Mouse (Mus musculus) urinary bladder, adult 2 months (tissue): ENCODE results near the gene Ptgir. TPM values are rescaled to one million over a fixed set of nuclear protein-coding genes. Genes with fewer than 3 reads are reported as not detected.

ENCODE experiments used
- polyA plus RNA-seq: library from polyadenylated mRNA; depleted of rRNA; stranded (reverse); fragments of >200 nt; gene quantifications from 2 replicates; pipeline ENCODE4 v1.2.3, GENCODE M21; 2012; rRNA removed

Gene Ptgir
- polyA plus RNA-seq, 1 experiment: 3.9 TPM

Other genes starting within 250 kb of the Ptgir start
- gene Ceacam15, start 230.8 kb upstream of the Ptgir start, polyA plus RNA-seq: not detected in 2 replicates
- not detected in 2 replicates for gene Ceacam9, start 184.6 kb upstream of the Ptgir start, polyA plus RNA-seq
- gene Ap2s1, start 168.1 kb upstream of the Ptgir start, polyA plus RNA-seq: 190 and 236 TPM in 2 replicates
- gene Slc1a5, start 125.2 kb upstream of the Ptgir start, polyA plus RNA-seq: 213 and 249 TPM in 2 replicates
- 78.6 and 101 TPM in 2 replicates for gene Strn4, start 90.6 kb upstream of the Ptgir start, polyA plus RNA-seq
- gene Fkrp, start 89.8 kb upstream of the Ptgir start, polyA plus RNA-seq: 17.2 and 21.3 TPM in 2 replicates
- gene Prkd2, start 63.6 kb upstream of the Ptgir start, polyA plus RNA-seq: 19.2 and 24.4 TPM in 2 replicates
- gene Dact3, start 31.2 kb upstream of the Ptgir start, polyA plus RNA-seq: 61.5 and 82.9 TPM in 2 replicates
- gene Gng8, start 14.7 kb upstream of the Ptgir start, polyA plus RNA-seq: 26.7 and 27.5 TPM in 2 replicates
- 182 and 223 TPM in 2 replicates for gene Calm3, start 17.6 kb downstream of the Ptgir start, polyA plus RNA-seq
- 0.83 and 1.4 TPM in 2 replicates for gene Pnmal2, start 38.2 kb downstream of the Ptgir start, polyA plus RNA-seq
- 0.03 TPM in 2 replicates for gene Pnmal1, start 53.2 kb downstream of the Ptgir start, polyA plus RNA-seq
- gene Gm42372, start 76.6 kb downstream of the Ptgir start, polyA plus RNA-seq: 0.06 TPM in 1 of 2 replicates, not detected in the other
- 9.5 and 9.6 TPM in 2 replicates for gene Ccdc8, start 86.2 kb downstream of the Ptgir start, polyA plus RNA-seq
- 104 and 116 TPM in 2 replicates for gene Ppp5c, start 121.4 kb downstream of the Ptgir start, polyA plus RNA-seq
- 1.5 and 4.1 TPM in 2 replicates for gene Hif3a, start 155.9 kb downstream of the Ptgir start, polyA plus RNA-seq
- 0.08 and 0.18 TPM in 2 replicates for gene Psg16, start 167.6 kb downstream of the Ptgir start, polyA plus RNA-seq
- gene Ceacam3, start 243.8 kb downstream of the Ptgir start, polyA plus RNA-seq: 0.01 TPM in 1 of 2 replicates, not detected in the other